Mouse (Mus musculus) lung, embryonic 15.5 days (tissue): ENCODE results near the gene Kctd2. TPM values are rescaled to one million over a fixed set of nuclear protein-coding genes. Genes with fewer than 3 reads are reported as not detected.
"Not testable (repeated sequence)": the region's sequence is repeated elsewhere in the genome, so short reads cannot be mapped to it uniquely, and the experiment has no call there.

ENCODE experiments used
- ATAC-seq: fragments of 200-750 bp; cut with Nextera tagmentation; 2 replicates; pipeline ENCODE4 v1.8.0; 2017; ENCODE audit warnings: moderate number of reproducible peaks, borderline replicate concordance; ENCODE audit not compliant: low FRiP score, low TSS enrichment; ENCODE audit errors: extremely low read depth
- H3K27ac ChIP-seq: fragments of 300-500 bp; sonication (generic); 2 replicates; pipeline ENCODE4 v1.5.1; 2015; ENCODE audit warnings: moderate library complexity, mild to moderate bottlenecking, inconsistent platforms
- H3K27me3 ChIP-seq: fragments of 300-500 bp; sonication (generic); 2 replicates; pipeline ENCODE4 v1.6.1; 2015; ENCODE audit warnings: inconsistent platforms
- H3K36me3 ChIP-seq: fragments of 300-500 bp; sonication (generic); 2 replicates; pipeline ENCODE4 v1.6.1; 2015; ENCODE audit warnings: inconsistent platforms
- H3K4me1 ChIP-seq: fragments of 300-500 bp; sonication (generic); 2 replicates; pipeline ENCODE4 v1.6.1; 2015; ENCODE audit warnings: inconsistent platforms
- H3K4me2 ChIP-seq: fragments of 300-500 bp; sonication (generic); 2 replicates; pipeline ENCODE4 v1.6.1; 2015; ENCODE audit warnings: inconsistent platforms, mild to moderate bottlenecking, moderate library complexity
- H3K4me3 ChIP-seq: fragments of 300-500 bp; sonication (generic); 2 replicates; pipeline ENCODE4 v1.5.1; 2015; ENCODE audit warnings: mild to moderate bottlenecking, inconsistent platforms
- H3K9ac ChIP-seq: fragments of 300-500 bp; sonication (generic); 2 replicates; pipeline ENCODE4 v1.6.1; 2015; ENCODE audit warnings: inconsistent platforms
- H3K9me3 ChIP-seq: fragments of 300-500 bp; sonication (generic); 2 replicates; pipeline ENCODE4 v1.6.1; 2016; ENCODE audit warnings: inconsistent platforms
- WGBS: fragments of 180-500 bp; shearing (Covaris S2); methylation state at CpG from one replicate; pipeline ENCODE4 v1.1.7; 2015; 5-methylcytosine and 5-hydroxymethylcytosine counted together
- polyA plus RNA-seq: library from polyadenylated mRNA; unstranded; fragments of >200 nt; fragmentation: Nextera tagmentation; extraction: Ambion mirVana; gene quantifications from 2 replicates; pipeline ENCODE4 v1.2.1, GENCODE M21; 2015

The Kctd2 gene
- polyA plus RNA-seq, 1 experiment from 2014 or later: 17.8 TPM

DNA sequence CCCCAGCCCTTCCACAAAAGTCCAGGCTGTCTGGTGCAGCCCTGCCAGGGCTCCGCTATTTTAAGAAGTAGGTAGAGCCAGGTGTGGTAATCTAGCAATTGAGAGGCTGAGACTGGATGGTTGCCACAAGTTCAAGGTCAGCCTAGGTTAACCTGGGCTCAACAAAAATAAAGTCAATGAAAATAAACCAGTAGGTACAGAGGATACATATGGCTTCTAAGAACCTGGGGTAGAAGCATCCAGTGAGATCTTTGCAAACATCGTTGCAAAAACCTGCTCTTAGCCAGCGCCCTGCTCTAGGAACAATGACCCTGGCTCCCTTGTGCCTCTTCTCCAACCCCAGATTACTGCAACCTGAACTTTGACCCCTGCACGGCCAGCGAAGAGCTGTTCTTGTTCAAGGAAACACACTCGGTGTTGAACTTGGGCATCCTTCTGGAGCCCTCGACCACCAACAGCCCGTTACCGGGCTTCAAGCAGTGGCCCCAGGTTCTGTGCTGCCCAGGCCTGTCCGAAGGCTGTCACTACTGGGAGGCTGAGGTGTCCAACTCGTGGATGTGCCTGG lies 27.5 kb downstream of the Kctd2 start:
- no peak for ATAC-seq
- no peaks in the 10 kb centered on the region for H3K36me3 ChIP-seq
- no peak overlapping the region for H3K4me3 ChIP-seq
- no peak overlapping the region for H3K27ac ChIP-seq
- peaks cover 6% of the 10 kb centered on the region; the same call in 1 of the 2 replicates for H3K4me1 ChIP-seq
- H3K27me3 ChIP-seq: 0 out of 2 replicates have a peak, but pooled peaks cover 3% of the 10 kb centered on the region
- H3K9ac ChIP-seq: no peak overlapping the region
- H3K4me2 ChIP-seq: no peak overlapping the region
- 76% methylated on average over 11 of the region's 11 CpGs for WGBS
- no peaks in the 10 kb centered on the region for H3K9me3 ChIP-seq

DNA sequence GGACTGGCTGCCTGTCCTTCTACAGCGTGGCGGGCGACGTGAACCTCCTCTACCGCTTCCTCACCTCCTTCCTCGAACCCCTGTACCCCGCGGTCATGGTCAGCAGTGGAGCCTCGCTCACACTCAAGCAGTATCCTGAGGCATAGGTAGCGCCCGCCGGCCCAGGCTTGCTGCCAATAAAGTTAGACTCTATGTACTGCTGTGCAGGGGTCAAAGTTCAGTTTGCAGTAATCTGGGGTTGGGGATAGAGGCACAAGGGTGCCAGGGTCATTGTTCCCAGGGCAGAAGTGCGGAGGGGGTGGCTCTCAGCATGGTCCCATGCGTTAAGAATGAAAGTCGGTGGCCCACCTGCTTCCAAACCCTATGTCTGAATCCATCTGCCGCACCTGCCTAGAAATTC lies 28.1 kb downstream of the Kctd2 start:
- H3K4me3 ChIP-seq: no peak overlapping the region
- H3K27me3 ChIP-seq: 0 out of 2 replicates have a peak, but pooled peaks cover 3% of the 10 kb centered on the region
- H3K4me1 ChIP-seq: peaks cover 6% of the 10 kb centered on the region; the same call in 1 of the 2 replicates
- ATAC-seq: no peak
- no peak overlapping the region for H3K4me2 ChIP-seq
- 91% methylated on average over 16 of the region's 16 CpGs for WGBS
- H3K9me3 ChIP-seq: no peaks in the 10 kb centered on the region
- no peak overlapping the region for H3K9ac ChIP-seq
- no peaks in the 10 kb centered on the region for H3K36me3 ChIP-seq
- H3K27ac ChIP-seq: no peak overlapping the region

DNA sequence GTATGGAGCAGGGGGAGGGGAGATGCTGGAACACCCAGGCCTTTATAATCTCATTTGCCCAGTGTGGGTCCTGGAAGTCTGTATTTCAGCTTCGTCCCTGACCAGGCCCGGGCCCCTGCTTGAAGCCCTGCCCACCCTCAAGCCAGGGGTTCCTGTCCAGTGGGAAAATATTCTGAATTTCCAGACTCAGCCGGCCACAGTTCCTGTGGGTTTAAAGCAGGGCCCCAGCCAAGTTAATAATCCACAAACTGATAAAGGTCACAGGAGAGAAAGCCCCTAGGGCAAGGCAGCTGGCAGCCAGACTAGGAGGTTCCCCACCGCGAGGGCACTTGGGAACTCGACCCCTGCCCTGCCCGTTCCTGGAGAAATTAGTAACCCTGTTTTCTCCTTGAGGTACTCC lies 29.1 kb downstream of the Kctd2 start:
- H3K36me3 ChIP-seq: no peaks in the 10 kb centered on the region
- ATAC-seq: no peak
- 48% methylated on average over 7 of the region's 7 CpGs for WGBS
- H3K27me3 ChIP-seq: 0 out of 2 replicates have a peak, but pooled peaks cover 3% of the 10 kb centered on the region
- H3K9me3 ChIP-seq: no peaks in the 10 kb centered on the region
- H3K27ac ChIP-seq: no peak overlapping the region
- H3K9ac ChIP-seq: no peak overlapping the region
- peaks cover 6% of the 10 kb centered on the region; the same call in 1 of the 2 replicates for H3K4me1 ChIP-seq
- no peak overlapping the region for H3K4me3 ChIP-seq
- no peak overlapping the region for H3K4me2 ChIP-seq

DNA sequence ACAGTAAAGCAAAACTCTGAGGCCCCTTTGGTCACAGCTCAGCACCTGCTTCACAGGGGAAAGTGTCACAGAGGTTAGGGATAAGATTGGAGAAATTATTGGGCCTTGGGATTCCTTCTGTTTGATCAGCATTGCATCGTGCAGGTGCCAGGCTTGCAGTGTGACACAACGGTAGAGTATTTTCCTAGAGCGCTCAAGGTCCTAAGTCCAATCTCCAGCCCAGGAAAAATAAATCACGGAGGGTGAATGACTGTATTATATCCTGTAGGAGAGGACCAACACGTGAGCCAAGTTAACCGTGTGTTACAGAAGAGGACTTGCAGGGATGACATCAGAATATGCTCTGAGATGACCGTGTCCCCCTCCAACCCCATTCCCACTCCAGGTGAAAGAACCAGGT lies 30.2 kb downstream of the Kctd2 start:
- no peak overlapping the region for H3K4me3 ChIP-seq
- H3K36me3 ChIP-seq: no peaks in the 10 kb centered on the region
- no peak overlapping the region for H3K4me2 ChIP-seq
- whole genome bisulfite sequencing: 84% methylated on average over 7 of the region's 7 CpGs
- H3K9me3 ChIP-seq: no peaks in the 10 kb centered on the region
- H3K27me3 ChIP-seq: 0 out of 2 replicates have a peak, but pooled peaks cover 2% of the 10 kb centered on the region
- peaks cover 6% of the 10 kb centered on the region; the same call in 1 of the 2 replicates for H3K4me1 ChIP-seq
- H3K9ac ChIP-seq: no peak overlapping the region
- no peak for ATAC-seq
- H3K27ac ChIP-seq: no peak overlapping the region

DNA sequence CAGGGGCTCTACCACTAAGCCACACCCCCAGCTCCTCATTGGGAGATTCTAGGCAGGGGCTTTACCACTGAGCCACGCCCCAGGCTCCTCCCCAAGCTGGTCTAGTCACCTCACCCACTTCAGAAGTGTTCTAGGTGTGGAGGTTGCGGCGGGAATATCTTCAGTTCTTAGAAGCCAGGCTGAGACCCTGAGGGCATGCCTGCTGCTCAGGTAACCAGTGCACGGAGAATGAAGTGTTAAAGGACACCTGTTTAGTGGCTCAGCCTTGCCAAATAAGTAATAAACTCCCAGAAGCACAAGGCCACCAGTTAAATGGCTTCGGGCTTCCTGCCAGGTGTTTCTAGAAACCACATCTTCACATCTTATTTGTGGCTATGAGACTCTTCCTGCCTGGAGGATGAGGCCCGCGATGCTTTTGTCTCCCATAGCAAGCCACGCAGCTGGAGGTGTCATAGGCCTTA lies 31.9 kb downstream of the Kctd2 start:
- Histone ChIP-seq H3K4me3 (no peak overlapping the region), H3K36me3 (no peaks in the 10 kb centered on the region), H3K9me3 (no peaks in the 10 kb centered on the region), H3K4me1 (peaks cover under 1% of the 10 kb centered on the region; the same call in 1 of the 2 replicates), H3K27ac (no peak overlapping the region), H3K4me2 (no peak overlapping the region), H3K27me3 (no peaks in the 10 kb centered on the region), H3K9ac (no peak overlapping the region)
- ATAC-seq: no peak
- 83% methylated on average over 8 of the region's 8 CpGs for WGBS

DNA sequence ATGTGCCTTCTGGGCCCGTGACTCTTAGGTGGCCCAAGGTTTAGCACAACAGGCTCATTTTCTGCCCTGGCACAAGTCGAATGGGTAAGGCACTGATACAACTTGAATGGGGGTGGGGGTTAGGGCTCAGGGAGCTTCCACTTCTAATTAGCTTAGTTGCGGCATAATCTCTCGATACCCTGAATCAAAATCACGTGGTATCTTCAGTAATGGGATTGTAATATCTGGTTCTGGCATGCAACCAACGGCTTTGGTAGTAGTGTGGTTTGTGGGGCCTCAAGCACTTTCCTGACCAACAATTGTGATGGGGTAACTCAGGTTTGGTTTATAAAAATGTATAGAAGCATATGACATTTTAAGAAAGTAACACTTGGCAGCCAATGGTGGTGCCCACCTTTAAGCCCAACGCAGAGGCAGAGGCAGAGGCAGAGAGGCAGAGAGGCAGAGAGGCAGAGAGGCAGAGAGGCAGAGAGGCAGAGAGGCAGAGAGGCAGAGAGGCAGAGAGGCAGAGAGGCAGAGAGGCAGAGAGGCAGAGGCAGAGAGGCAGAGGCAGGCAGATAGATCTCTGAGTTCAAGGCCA lies 32.4 kb downstream of the Kctd2 start:
- WGBS: 79% methylated on average over 7 of the region's 7 CpGs
- H3K36me3 ChIP-seq: no peaks in the 10 kb centered on the region
- no peaks in the 10 kb centered on the region for H3K27me3 ChIP-seq
- no peak for ATAC-seq
- no peaks in the 10 kb centered on the region for H3K9me3 ChIP-seq
- no peak overlapping the region for H3K4me2 ChIP-seq
- peaks cover 3% of the 10 kb centered on the region; the same call in 1 of the 2 replicates for H3K4me1 ChIP-seq
- no peak overlapping the region for H3K27ac ChIP-seq
- no peak overlapping the region for H3K4me3 ChIP-seq
- no peak overlapping the region for H3K9ac ChIP-seq

DNA sequence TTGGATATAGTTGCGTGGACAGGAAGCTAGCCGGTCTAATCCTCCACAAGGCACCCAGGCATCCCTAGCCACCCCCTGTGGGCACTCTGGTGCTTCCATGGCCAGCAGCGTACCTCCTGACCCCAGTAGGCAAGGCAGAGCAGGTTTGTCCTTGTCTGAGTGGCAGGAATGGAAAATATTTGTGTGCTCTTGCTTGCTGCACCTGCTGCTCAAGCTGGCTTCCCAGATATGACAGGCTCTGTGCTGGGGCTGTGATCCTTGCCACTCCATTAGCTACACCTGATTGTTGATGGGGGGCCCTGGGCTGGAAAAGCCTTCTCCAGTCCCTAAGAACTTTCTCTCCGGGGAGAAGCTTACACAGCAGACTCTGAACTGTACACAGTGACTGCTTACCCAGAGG lies 33.4 kb downstream of the Kctd2 start:
- H3K4me2 ChIP-seq: no peak overlapping the region
- H3K27ac ChIP-seq: no peak overlapping the region
- H3K9ac ChIP-seq: no peak overlapping the region
- no peak overlapping the region for H3K4me3 ChIP-seq
- WGBS: 60% methylated on average over 4 of the region's 4 CpGs
- no peaks in the 10 kb centered on the region for H3K36me3 ChIP-seq
- ATAC-seq: no peak
- no peaks in the 10 kb centered on the region for H3K9me3 ChIP-seq
- no peaks in the 10 kb centered on the region for H3K27me3 ChIP-seq
- H3K4me1 ChIP-seq: peaks cover 6% of the 10 kb centered on the region; the same call in 1 of the 2 replicates

DNA sequence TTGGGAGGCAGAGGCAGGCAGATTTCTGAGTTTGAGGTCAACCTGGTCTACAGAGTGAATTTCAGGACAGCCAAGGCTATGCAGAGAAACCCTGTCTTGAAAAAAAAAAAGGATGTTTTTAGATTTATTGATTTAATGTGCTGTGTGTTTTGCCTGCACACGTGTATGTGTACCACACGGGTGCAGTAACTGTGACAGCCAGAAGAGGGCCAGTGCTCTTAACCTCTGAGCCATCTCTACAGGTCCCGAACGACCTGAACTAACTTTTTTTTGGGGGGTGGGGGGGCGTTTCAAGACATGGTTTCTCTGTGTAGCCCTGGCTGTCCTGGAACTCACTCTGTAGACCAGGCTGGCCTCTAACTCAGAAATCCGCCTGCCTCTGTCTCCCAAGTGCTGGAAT lies 34.9 kb downstream of the Kctd2 start:
- H3K36me3 ChIP-seq, H3K9me3 ChIP-seq, H3K9ac ChIP-seq, H3K27me3 ChIP-seq, H3K4me1 ChIP-seq, ATAC-seq, H3K4me2 ChIP-seq, H3K4me3 ChIP-seq, H3K27ac ChIP-seq: not testable (repeated sequence)
- 82% methylated on average over 6 of the region's 6 CpGs for WGBS

DNA sequence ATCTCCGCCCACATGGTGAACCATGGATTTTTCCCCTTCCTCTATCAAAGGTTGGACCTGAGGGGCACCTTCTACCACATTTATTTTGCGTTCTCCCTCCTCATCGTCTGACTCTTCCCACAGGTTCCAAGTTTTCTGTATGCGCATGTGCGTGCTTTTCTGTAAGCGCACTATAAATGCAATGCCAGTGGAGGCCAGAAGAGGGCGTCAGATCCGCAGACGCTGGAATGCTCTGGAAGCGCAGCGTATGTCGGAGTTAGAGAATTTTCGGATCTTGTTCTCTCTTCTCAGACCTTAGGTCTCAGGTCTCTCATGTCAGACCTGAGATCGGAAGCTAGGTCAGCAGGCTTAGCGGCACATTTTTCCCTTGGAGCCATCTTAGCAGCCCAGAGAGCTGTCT lies 35.7 kb downstream of the Kctd2 start:
- Histone ChIP-seq H3K9me3 (no peaks in the 10 kb centered on the region), H3K27me3 (no peaks in the 10 kb centered on the region), H3K4me1 (peaks cover 6% of the 10 kb centered on the region; the same call in 1 of the 2 replicates), H3K4me2 (no peak overlapping the region), H3K27ac (no peak overlapping the region), H3K36me3 (no peaks in the 10 kb centered on the region), H3K9ac (no peak overlapping the region), H3K4me3 (no peak overlapping the region)
- no peak for ATAC-seq
- 88% methylated on average over 15 of the region's 15 CpGs for WGBS

DNA sequence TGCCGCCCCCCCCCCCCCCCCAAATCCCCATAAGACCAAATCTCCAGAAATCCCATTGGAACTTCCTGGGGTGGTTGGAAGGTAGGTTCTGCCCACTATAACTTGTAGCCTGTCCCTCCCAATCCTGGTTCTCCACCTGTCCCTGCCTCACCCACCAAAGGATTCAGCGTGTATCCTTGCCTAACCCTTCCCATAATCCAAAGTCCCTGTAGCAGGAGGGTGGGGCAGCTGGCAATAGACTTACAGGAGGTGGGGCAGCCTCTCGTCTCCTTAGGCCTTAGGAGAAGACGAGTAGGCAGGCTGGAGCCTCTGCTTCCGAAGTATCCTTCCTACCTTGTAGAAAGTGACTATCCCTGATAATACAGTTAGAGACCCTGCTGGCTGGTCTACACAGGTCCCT lies 36.3 kb downstream of the Kctd2 start:
- H3K4me2 ChIP-seq: no peak overlapping the region
- H3K4me1 ChIP-seq: peaks cover 6% of the 10 kb centered on the region; the same call in 1 of the 2 replicates
- H3K9ac ChIP-seq: no peak overlapping the region
- no peaks in the 10 kb centered on the region for H3K9me3 ChIP-seq
- H3K27ac ChIP-seq: no peak overlapping the region
- no peak for ATAC-seq
- H3K36me3 ChIP-seq: no peaks in the 10 kb centered on the region
- no peak overlapping the region for H3K4me3 ChIP-seq
- no peaks in the 10 kb centered on the region for H3K27me3 ChIP-seq
- 90% methylated on average over 5 of the region's 5 CpGs for WGBS

DNA sequence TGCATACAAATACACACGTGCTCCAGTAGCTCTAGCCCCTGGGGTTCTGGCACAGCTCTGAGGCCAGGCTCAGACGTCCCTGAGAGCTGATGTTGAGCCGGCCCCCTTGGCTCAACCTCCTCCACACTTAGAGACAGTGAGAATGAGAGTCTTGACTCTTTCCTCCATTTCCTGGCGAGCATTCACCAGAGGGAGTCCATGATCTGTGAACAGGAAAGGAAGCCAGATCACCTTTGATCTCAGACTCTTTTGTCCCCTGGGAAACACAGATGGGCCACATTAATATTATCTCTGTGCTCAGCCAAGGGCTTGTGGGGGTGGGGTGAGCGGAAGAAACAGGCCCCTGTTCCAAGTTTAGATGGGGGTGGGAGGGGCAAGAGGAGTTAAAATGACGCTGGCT lies 37.5 kb downstream of the Kctd2 start:
- ATAC-seq: peak; percentile 59
- WGBS: 17% methylated on average over 6 of the region's 6 CpGs
- no peak overlapping the region for H3K4me2 ChIP-seq
- peaks cover 6% of the 10 kb centered on the region; the same call in 1 of the 2 replicates for H3K4me1 ChIP-seq
- H3K4me3 ChIP-seq: no peak overlapping the region
- H3K9me3 ChIP-seq: no peaks in the 10 kb centered on the region
- no peak overlapping the region for H3K9ac ChIP-seq
- no peaks in the 10 kb centered on the region for H3K36me3 ChIP-seq
- no peaks in the 10 kb centered on the region for H3K27me3 ChIP-seq
- H3K27ac ChIP-seq: no peak overlapping the region

DNA sequence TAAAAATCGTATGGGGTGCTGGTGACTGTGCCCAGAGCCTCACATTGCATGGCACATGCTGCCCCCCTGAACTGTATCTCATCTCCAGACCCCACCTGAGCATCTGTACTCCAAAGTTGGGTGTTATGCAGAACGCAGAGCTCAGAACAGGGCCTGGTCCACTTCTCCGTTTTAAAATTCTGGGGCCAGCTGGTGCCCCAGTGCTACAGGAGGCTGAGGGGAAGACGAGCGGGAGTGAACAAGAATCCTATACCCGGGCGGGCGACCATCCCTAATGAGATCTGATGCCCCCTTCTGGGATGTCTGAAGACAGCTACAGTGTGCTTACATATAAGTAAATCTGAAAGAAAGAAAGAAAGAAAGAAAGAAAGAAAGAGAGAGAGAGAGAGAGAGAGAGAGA lies 41.0 kb downstream of the Kctd2 start:
- 26% methylated on average over 8 of the region's 8 CpGs for WGBS
- no peak for ATAC-seq
- Histone ChIP-seq H3K27ac (no peak overlapping the region), H3K4me3 (no peak overlapping the region), H3K36me3 (no peaks in the 10 kb centered on the region), H3K27me3 (no peaks in the 10 kb centered on the region), H3K9ac (no peak overlapping the region), H3K9me3 (no peaks in the 10 kb centered on the region), H3K4me1 (peaks cover 6% of the 10 kb centered on the region; the same call in 1 of the 2 replicates), H3K4me2 (no peak overlapping the region)
